Comparison of ENCODE assay signal across 8 mouse cellular contexts in the genomic region with DNA sequence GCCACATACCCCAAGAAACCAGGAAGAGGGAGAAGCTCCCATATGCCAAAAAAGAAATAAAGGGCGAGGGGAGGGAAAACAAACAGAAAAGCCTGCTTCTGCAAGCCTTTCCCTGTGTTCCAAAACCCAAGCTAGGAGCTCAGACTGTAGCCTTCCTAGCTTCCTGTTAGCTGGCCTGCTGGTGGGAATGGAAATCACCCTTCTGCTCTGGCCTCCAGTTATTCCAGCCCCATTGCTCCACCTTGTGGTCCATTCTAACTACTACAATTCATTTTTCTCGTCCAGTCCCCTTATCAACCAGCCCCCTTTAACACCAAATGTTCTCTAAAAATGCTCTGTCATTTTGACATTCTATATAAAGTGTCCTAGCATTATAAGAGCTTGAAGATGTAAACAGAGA. TPM values are rescaled to one million over a fixed set of nuclear protein-coding genes. Genes with fewer than 3 reads are reported as not detected.
DNase-seq lines count a peak whose midpoint lies in the region; ATAC-seq and TF ChIP-seq lines count a peak whose summit lies in the region.

No protein-coding gene starts in this region.

- no peak overlapping the region for H3K4me2 ChIP-seq in heart, embryonic 13.5 days
- no peak overlapping the region for H3K4me2 ChIP-seq in kidney, embryonic 15.5 days
- no peak overlapping the region for H3K4me2 ChIP-seq in liver, postnatal 0 days (ENCODE audit: low read depth, low read length)
- no peak overlapping the region for H3K4me2 ChIP-seq in neural tube, embryonic 15.5 days

- no peaks in the 10 kb centered on the region for H3K27me3 ChIP-seq in ES-Bruce4 (ENCODE audit: control insufficient read depth, insufficient read depth, low read length, poor library complexity, severe bottlenecking)
- no peaks in the 10 kb centered on the region for H3K27me3 ChIP-seq in heart, embryonic 13.5 days (replicated peaks)
- no peaks in the 10 kb centered on the region for H3K27me3 ChIP-seq in kidney, embryonic 15.5 days
- H3K27me3 ChIP-seq in liver, postnatal 0 days (ENCODE audit: insufficient read depth, low read length) = no peaks in the 10 kb centered on the region
- H3K27me3 ChIP-seq in neural tube, embryonic 15.5 days (replicated peaks) = peaks cover 8% of the 10 kb centered on the region; the same call in 1 of the 2 replicates

- TF ChIP-seq EP300 in ES-Bruce4 (IDR thresholded peaks at IDR 0.05; ENCODE audit: insufficient read depth, low read depth, low read length) = no peak
- no peak for TF ChIP-seq EP300 in liver, postnatal 0 days (IDR thresholded peaks at IDR 0.05; ENCODE audit: low read depth)

- no peak overlapping the region for H3K9ac ChIP-seq in ES-Bruce4 (ENCODE audit: low read depth, poor library complexity, severe bottlenecking)
- peak overlapping the region; percentile 37; the same call in 1 of the 2 replicates for H3K9ac ChIP-seq in heart, embryonic 13.5 days
- H3K9ac ChIP-seq in kidney, embryonic 15.5 days = no peak overlapping the region
- no peak overlapping the region for H3K9ac ChIP-seq in liver, postnatal 0 days (replicated peaks)
- H3K9ac ChIP-seq in neural tube, embryonic 15.5 days (replicated peaks) = no peak overlapping the region

- DNase-seq in adrenal gland, adult 8-10 months = peak; percentile 58
- DNase-seq in embryo, embryonic 11.5 days (ENCODE audit: low read depth, low spot score) = peak; percentile 66
- no peak for DNase-seq in liver, postnatal 0 days
- DNase-seq in T-cell, adult 2 months (ENCODE audit: low spot score) = no peak

- H3K36me3 ChIP-seq in ES-Bruce4 (ENCODE audit: control insufficient read depth, insufficient read depth, low read length, poor library complexity, severe bottlenecking) = no peaks in the 10 kb centered on the region
- no peaks in the 10 kb centered on the region for H3K36me3 ChIP-seq in heart, embryonic 13.5 days
- no peaks in the 10 kb centered on the region for H3K36me3 ChIP-seq in kidney, embryonic 15.5 days
- H3K36me3 ChIP-seq in liver, postnatal 0 days (replicated peaks; ENCODE audit: insufficient read depth, low read length) = no peaks in the 10 kb centered on the region
- no peaks in the 10 kb centered on the region for H3K36me3 ChIP-seq in neural tube, embryonic 15.5 days

- no peak for TF ChIP-seq POLR2A in ES-Bruce4 (IDR thresholded peaks at IDR 0.05; ENCODE audit: insufficient read depth, low read length)

- 0% methylated on average over 2 of the region's 2 CpGs for WGBS in heart, embryonic 13.5 days
- 0% methylated on average over 2 of the region's 2 CpGs for WGBS in kidney, embryonic 15.5 days
- 7% methylated on average over 2 of the region's 2 CpGs for WGBS in liver, postnatal 0 days (ENCODE audit: insufficient replicate concordance)
- 0% methylated on average over 2 of the region's 2 CpGs for WGBS in neural tube, embryonic 15.5 days

- peak; percentile 71 for TF ChIP-seq CTCF in ES-Bruce4 (IDR thresholded peaks at IDR 0.05; ENCODE audit: low read depth, low read length)
- peak; percentile 77 for TF ChIP-seq CTCF in liver, postnatal 0 days (IDR thresholded peaks at IDR 0.05; ENCODE audit: low read depth)

- no peak for ATAC-seq in heart, embryonic 13.5 days (ENCODE audit: extremely low read depth, insufficient number of reproducible peaks, low FRiP score, low TSS enrichment)
- ATAC-seq in kidney, embryonic 15.5 days (replicated peaks; ENCODE audit: low FRiP score) = peak; percentile 77
- no peak for ATAC-seq in liver, postnatal 0 days
- peak; percentile 82; the same call in 1 of the 2 replicates for ATAC-seq in neural tube, embryonic 15.5 days (ENCODE audit: low FRiP score)

- H3K27ac ChIP-seq in ES-Bruce4 (ENCODE audit: insufficient read depth, low read length) = no peak overlapping the region
- H3K27ac ChIP-seq in heart, embryonic 13.5 days (replicated peaks) = no peak overlapping the region
- no peak overlapping the region for H3K27ac ChIP-seq in kidney, embryonic 15.5 days
- no peak overlapping the region for H3K27ac ChIP-seq in liver, postnatal 0 days (ENCODE audit: low read depth)
- no peak overlapping the region; the same call in 1 of the 2 replicates for H3K27ac ChIP-seq in neural tube, embryonic 15.5 days (replicated peaks)

- H3K9me3 ChIP-seq in ES-Bruce4 (replicated peaks; ENCODE audit: control insufficient read depth, insufficient read depth, low read length, poor library complexity, severe bottlenecking) = no peaks in the 10 kb centered on the region
- no peaks in the 10 kb centered on the region for H3K9me3 ChIP-seq in heart, embryonic 13.5 days
- no peaks in the 10 kb centered on the region for H3K9me3 ChIP-seq in kidney, embryonic 15.5 days (replicated peaks)
- no peaks in the 10 kb centered on the region for H3K9me3 ChIP-seq in liver, postnatal 0 days (ENCODE audit: low read length)
- H3K9me3 ChIP-seq in neural tube, embryonic 15.5 days (replicated peaks) = no peaks in the 10 kb centered on the region

- no peak overlapping the region for H3K4me3 ChIP-seq in ES-Bruce4 (ENCODE audit: low read depth, low read length)
- no peak overlapping the region for H3K4me3 ChIP-seq in heart, embryonic 13.5 days
- no peak overlapping the region for H3K4me3 ChIP-seq in kidney, embryonic 15.5 days (replicated peaks)
- H3K4me3 ChIP-seq in liver, postnatal 0 days (ENCODE audit: low read depth, low read length) = no peak overlapping the region
- no peak overlapping the region for H3K4me3 ChIP-seq in neural tube, embryonic 15.5 days (replicated peaks)

- H3K4me1 ChIP-seq in ES-Bruce4 (ENCODE audit: control insufficient read depth, insufficient read depth, low read length) = no peaks in the 10 kb centered on the region
- peaks cover 5% of the 10 kb centered on the region; the same call in 1 of the 2 replicates for H3K4me1 ChIP-seq in heart, embryonic 13.5 days
- H3K4me1 ChIP-seq in kidney, embryonic 15.5 days = no peaks in the 10 kb centered on the region
- H3K4me1 ChIP-seq in liver, postnatal 0 days (ENCODE audit: insufficient read depth) = no peaks in the 10 kb centered on the region
- H3K4me1 ChIP-seq in neural tube, embryonic 15.5 days = peaks cover 3% of the 10 kb centered on the region; the same call in 1 of the 2 replicates

RNA-seq across cellular contexts. Expression of gene Jam3, which starts 20.9 kb away (rescaled TPM):
- 8.6 and 9.4 TPM in 2 replicates for polyA plus RNA-seq in ES-Bruce4 (2011; ENCODE audit: insufficient read depth, insufficient read length, low read depth, missing spikeins)
- 10 to 100 TPM; 40.4 to 55.7 (median 47.1) TPM for total RNA-seq in adrenal gland, adult 8-10 months (2022)
- 39.8 and 43.4 TPM in 2 replicates for polyA plus RNA-seq in heart, embryonic 13.5 days (2015; fragmentation: Nextera tagmentation; extraction: Ambion mirVana)
- polyA plus RNA-seq in kidney, embryonic 15.5 days (2015; fragmentation: Nextera tagmentation; extraction: Ambion mirVana) = 82.3 and 83.1 TPM in 2 replicates
- 1.5 and 1.7 TPM in 2 replicates for polyA plus RNA-seq in liver, postnatal 0 days (2015; fragmentation: Nextera tagmentation; extraction: Ambion mirVana)
- polyA plus RNA-seq in neural tube, embryonic 15.5 days (2015; fragmentation: Nextera tagmentation; extraction: Ambion mirVana) = 42.3 and 45.0 TPM in 2 replicates

Comparison
In these comparisons a context has a peak if more than half of its experiments do, and no peak if none do; other contexts are left out.
1. DNase-seq: peak in adrenal gland, adult 8-10 months (single experiment) and embryo, embryonic 11.5 days (single experiment); none in liver, postnatal 0 days (single experiment) and T-cell, adult 2 months (single experiment).
2. ATAC-seq: peak in kidney, embryonic 15.5 days (single experiment) and neural tube, embryonic 15.5 days (single experiment); none in heart, embryonic 13.5 days (single experiment) and liver, postnatal 0 days (single experiment).